Mouse (Mus musculus) large intestine, adult 2 months (tissue): ENCODE results near the gene Coasy. TPM values are rescaled to one million over a fixed set of nuclear protein-coding genes. Genes with fewer than 3 reads are reported as not detected.

ENCODE experiments used
- DNase-seq: peaks from one replicate; pipeline ENCODE4 v3.0.0-alpha.2; 2012; ENCODE audit warnings: low read depth, low spot score
- WGBS: fragments of 180-500 bp; shearing (Covaris S2); methylation state at CpG from one replicate; pipeline ENCODE4 v1.1.7; 2018; 5-methylcytosine and 5-hydroxymethylcytosine counted together
- polyA plus RNA-seq: library from polyadenylated mRNA; depleted of rRNA; stranded (reverse); fragments of >200 nt; gene quantifications from 2 replicates; pipeline ENCODE4 v1.2.3, GENCODE M21; 2012; rRNA removed

The Coasy gene
- polyA plus RNA-seq, 1 experiment, result 38.1 TPM

GRCm38 (mm10) chr11:101127075-101127474 lies 44.7 kb downstream of the Coasy start:
- 93% methylated on average over 1 of the region's 1 CpGs for WGBS
- no peak for DNase-seq

- no peak for DNase-seq
- WGBS, result 78% methylated on average over 11 of the region's 11 CpGs
Measured at GRCm38 (mm10) chr11:101128996-101129577, 46.7 kb downstream of the Coasy start.

- WGBS, result 23% methylated on average over 18 of the region's 18 CpGs
- no peak for DNase-seq
Measured at GRCm38 (mm10) chr11:101130056-101130756, 47.8 kb downstream of the Coasy start.

- DNase-seq, result no peak
- WGBS, result 78% methylated on average over 2 of the region's 2 CpGs
Measured at GRCm38 (mm10) chr11:101131187-101131586, 48.8 kb downstream of the Coasy start.

- DNase-seq, result no peak
- 86% methylated on average over 6 of the region's 6 CpGs for WGBS
Measured at GRCm38 (mm10) chr11:101131701-101132100, 49.3 kb downstream of the Coasy start.

GRCm38 (mm10) chr11:101133037-101133436 lies 50.7 kb downstream of the Coasy start:
- no peak for DNase-seq
- WGBS, result 70% methylated on average over 12 of the region's 12 CpGs

GRCm38 (mm10) chr11:101134217-101134865 lies 52.0 kb downstream of the Coasy start:
- 67% methylated on average over 13 of the region's 13 CpGs for WGBS
- no peak for DNase-seq

Other genes with a start within 250 kb of the Coasy start
- 9.5 and 14.2 TPM in 2 replicates for gene Stat5b, start 231.8 kb upstream of the Coasy start, polyA plus RNA-seq
- 6.4 and 8.3 TPM in 2 replicates for gene Stat5a, start 223.2 kb upstream of the Coasy start, polyA plus RNA-seq
- 102 and 120 TPM in 2 replicates for gene Stat3, start 143.0 kb upstream of the Coasy start, polyA plus RNA-seq
- 33.4 and 36.4 TPM in 2 replicates for gene Cavin1, start 111.7 kb upstream of the Coasy start, polyA plus RNA-seq
- 48.4 and 73.0 TPM in 2 replicates for gene Atp6v0a1, start 73.1 kb upstream of the Coasy start, polyA plus RNA-seq
- gene Naglu, start 12.6 kb upstream of the Coasy start, polyA plus RNA-seq, result 12.9 and 13.6 TPM in 2 replicates
- gene Hsd17b1, start 4.2 kb upstream of the Coasy start, polyA plus RNA-seq, result 0.26 and 0.29 TPM in 2 replicates
- gene Mlx, start 4.7 kb downstream of the Coasy start, polyA plus RNA-seq, result 144 and 164 TPM in 2 replicates
- gene Psmc3ip, start 12.9 kb downstream of the Coasy start, polyA plus RNA-seq, result 1.3 and 1.7 TPM in 2 replicates
- 53.7 and 67.9 TPM in 2 replicates for gene Retreg3, start 37.3 kb downstream of the Coasy start, polyA plus RNA-seq
- gene Tubg1, start 37.4 kb downstream of the Coasy start, polyA plus RNA-seq, result 14.4 and 17.8 TPM in 2 replicates
- 1.8 and 2.3 TPM in 2 replicates for gene Tubg2, start 73.3 kb downstream of the Coasy start, polyA plus RNA-seq
- gene Cntnap1, start 88.0 kb downstream of the Coasy start, polyA plus RNA-seq, result 2.4 and 2.6 TPM in 2 replicates
- gene Plekhh3, start 88.8 kb downstream of the Coasy start, polyA plus RNA-seq, result 22.9 and 31.4 TPM in 2 replicates
- gene Ccr10, start 92.9 kb downstream of the Coasy start, polyA plus RNA-seq, result 9.2 and 16.9 TPM in 2 replicates
- gene Ezh1, start 143.9 kb downstream of the Coasy start, polyA plus RNA-seq, result 22.1 and 30.6 TPM in 2 replicates
- 38.9 and 40.8 TPM in 2 replicates for gene Ramp2, start 163.5 kb downstream of the Coasy start, polyA plus RNA-seq
- gene Vps25, start 171.1 kb downstream of the Coasy start, polyA plus RNA-seq, result 80.6 and 82.2 TPM in 2 replicates
- gene Wnk4, start 178.0 kb downstream of the Coasy start, polyA plus RNA-seq, result 4.5 and 5.1 TPM in 2 replicates
- 0.21 and 0.37 TPM in 2 replicates for gene Cntd1, start 196.4 kb downstream of the Coasy start, polyA plus RNA-seq
- 336 and 344 TPM in 2 replicates for gene Coa3, start 196.5 kb downstream of the Coasy start, polyA plus RNA-seq
- 59.8 and 107 TPM in 2 replicates for gene Becn1, start 219.7 kb downstream of the Coasy start, polyA plus RNA-seq
- gene Psme3, start 233.6 kb downstream of the Coasy start, polyA plus RNA-seq, result 52.4 and 56.6 TPM in 2 replicates
- gene Aoc2, start 242.5 kb downstream of the Coasy start, polyA plus RNA-seq, result 4.3 and 6.9 TPM in 2 replicates
- gene Aoc3, start 248.0 kb downstream of the Coasy start, polyA plus RNA-seq, result 10.9 and 16.1 TPM in 2 replicates